ENCODE assay signal across 12 mouse cellular contexts in the genomic region with DNA sequence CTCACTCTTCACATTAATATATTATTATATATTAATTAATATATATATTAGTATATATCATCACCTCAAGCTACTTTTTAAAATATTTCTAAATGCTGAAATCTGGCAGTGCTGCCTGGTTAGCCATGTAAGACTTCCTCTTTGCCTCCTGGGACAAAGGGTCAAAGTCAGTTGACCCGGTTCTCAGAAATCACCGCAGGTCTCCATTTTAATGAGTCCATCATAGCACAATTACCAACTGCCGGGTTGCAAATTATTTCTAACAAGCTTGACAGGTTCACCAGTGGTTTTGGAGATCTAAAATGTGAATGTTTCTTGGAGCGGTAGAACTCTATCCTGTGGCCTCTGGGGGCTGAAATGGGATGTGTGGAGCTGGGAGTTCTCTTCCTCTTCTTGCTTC. TPM values are rescaled to one million over a fixed set of nuclear protein-coding genes. Genes with fewer than 3 reads are reported as not detected.
DNase-seq lines count a peak whose midpoint lies in the region; ATAC-seq and TF ChIP-seq lines count a peak whose summit lies in the region.
"Had no signal": no experiment of that assay in that cellular context is flagged by ENCODE, and none has a peak within 500 bp of the region (broad histone marks: within the 10 kb centered on the region; RNA-seq: fewer than 3 reads in every experiment).

No protein-coding gene starts in this region.

- WGBS in heart, embryonic 11.5 days (ENCODE audit: insufficient replicate concordance): 33% methylated on average over 4 of the region's 4 CpGs
- WGBS in heart, adult 2 months: 32% methylated on average over 4 of the region's 4 CpGs
- 23% methylated on average over 4 of the region's 4 CpGs for WGBS in neural tube, embryonic 12.5 days
- WGBS in limb, embryonic 13.5 days: 8% methylated on average over 4 of the region's 4 CpGs
- 31% methylated on average over 4 of the region's 4 CpGs for WGBS in stomach, postnatal 0 days

- no peaks in the 10 kb centered on the region for H3K79me2 ChIP-seq in heart, adult 2 months (replicated peaks; ENCODE audit: control insufficient read depth, insufficient read depth, low read length)

- H3K4me2 ChIP-seq in heart, embryonic 11.5 days: peak overlapping the region; percentile 81
- H3K4me2 ChIP-seq in neural tube, embryonic 12.5 days (replicated peaks): peak overlapping the region; percentile 88
- H3K4me2 ChIP-seq in limb, embryonic 13.5 days (replicated peaks): peak overlapping the region; percentile 92
- no peak overlapping the region; the same call in 1 of the 2 replicates for H3K4me2 ChIP-seq in stomach, postnatal 0 days (replicated peaks; ENCODE audit: low read depth)

- no peaks in the 10 kb centered on the region for H3K9me3 ChIP-seq in heart, embryonic 11.5 days (replicated peaks; ENCODE audit: control insufficient read depth, low read length)
- H3K9me3 ChIP-seq in neural tube, embryonic 12.5 days: no peaks in the 10 kb centered on the region
- H3K9me3 ChIP-seq in limb, embryonic 13.5 days: no peaks in the 10 kb centered on the region
- H3K9me3 ChIP-seq in stomach, postnatal 0 days (ENCODE audit: control insufficient read depth, low read length): no peaks in the 10 kb centered on the region

- H3K27me3 ChIP-seq in heart, embryonic 11.5 days (ENCODE audit: control insufficient read depth, insufficient read depth, low read length): peaks cover 37% of the 10 kb centered on the region
- H3K27me3 ChIP-seq in heart, adult 2 months (ENCODE audit: control insufficient read depth, insufficient read depth, low read length): peaks cover 3% of the 10 kb centered on the region; the same call in 1 of the 2 replicates
- H3K27me3 ChIP-seq in neural tube, embryonic 12.5 days (replicated peaks): peaks cover 37% of the 10 kb centered on the region
- H3K27me3 ChIP-seq in limb, embryonic 13.5 days: peaks cover 56% of the 10 kb centered on the region
- peaks cover 10% of the 10 kb centered on the region for H3K27me3 ChIP-seq in stomach, postnatal 0 days (ENCODE audit: control insufficient read depth, insufficient read depth, low read length)

- no peak overlapping the region; the same call in 1 of the 2 replicates for H3K4me3 ChIP-seq in heart, embryonic 11.5 days (ENCODE audit: low read depth, low read length)
- no peak overlapping the region for H3K4me3 ChIP-seq in heart, adult 2 months
- H3K4me3 ChIP-seq in neural tube, embryonic 12.5 days: no peak overlapping the region
- peak overlapping the region; percentile 51; the same call in 1 of the 2 replicates for H3K4me3 ChIP-seq in limb, embryonic 13.5 days
- H3K4me3 ChIP-seq in stomach, postnatal 0 days (ENCODE audit: low read depth, low read length): 0 out of 2 replicates have a peak overlapping the region, but pooled peaks have one; percentile 42
- H3K4me3 ChIP-seq: erythroblast, embryonic 14.5 days had no signal

- intact Hi-C loops in heart, adult 2 months (cut with DNase I): no loop called here

- no peak for TF ChIP-seq POLR2A in heart, adult 2 months (IDR thresholded peaks at IDR 0.05; ENCODE audit: insufficient read depth, low read depth, low read length)

- no peak for TF ChIP-seq EP300 in heart, adult 2 months (IDR thresholded peaks at IDR 0.05; ENCODE audit: insufficient read depth, low read depth, low read length)
- TF ChIP-seq EP300 in stomach, postnatal 0 days (optimal IDR thresholded peaks at IDR 0.05): no peak

- no peak for DNase-seq in heart, adult 2 months
- DNase-seq in neural tube, embryonic 10.5 days (ENCODE audit: extremely low spot score, low spot score): no peak
- DNase-seq in stomach, postnatal 0 days (ENCODE audit: low spot score): no peak
- no peak for DNase-seq in urinary bladder, adult 18-20 months (ENCODE audit: low spot score in 2 of 2)
- DNase-seq: right cerebral cortex, adult 18-20 months had no signal

- H3K36me3 ChIP-seq in heart, embryonic 11.5 days (ENCODE audit: control insufficient read depth, insufficient read depth, low read length): no peaks in the 10 kb centered on the region
- no peaks in the 10 kb centered on the region for H3K36me3 ChIP-seq in heart, adult 2 months (ENCODE audit: control insufficient read depth, insufficient read depth, low read length)
- H3K36me3 ChIP-seq in neural tube, embryonic 12.5 days: no peaks in the 10 kb centered on the region
- H3K36me3 ChIP-seq in limb, embryonic 13.5 days: no peaks in the 10 kb centered on the region
- no peaks in the 10 kb centered on the region for H3K36me3 ChIP-seq in stomach, postnatal 0 days (ENCODE audit: control insufficient read depth, insufficient read depth, low read length)

- no peak overlapping the region for H3K9ac ChIP-seq in heart, embryonic 11.5 days (ENCODE audit: low read depth, low read length)
- no peak overlapping the region for H3K9ac ChIP-seq in heart, adult 2 months (ENCODE audit: low read depth, low read length)
- H3K9ac ChIP-seq in neural tube, embryonic 12.5 days: no peak overlapping the region
- H3K9ac ChIP-seq in limb, embryonic 13.5 days: no peak overlapping the region
- H3K9ac ChIP-seq in stomach, postnatal 0 days (ENCODE audit: low read length): no peak overlapping the region

- no peak for ATAC-seq in heart, embryonic 11.5 days (replicated peaks; ENCODE audit: insufficient number of reproducible peaks, low FRiP score, low TSS enrichment)
- ATAC-seq in neural tube, embryonic 12.5 days (ENCODE audit: low FRiP score, low read depth): no peak
- ATAC-seq in limb, embryonic 13.5 days (ENCODE audit: low FRiP score, low read depth): no peak
- ATAC-seq in stomach, postnatal 0 days (ENCODE audit: low FRiP score, low TSS enrichment): no peak
- no peak for ATAC-seq in megakaryocyte-erythroid progenitor cell, adult 5-6 weeks (replicated peaks; ENCODE audit: low FRiP score, low TSS enrichment, poor library complexity, severe bottlenecking)

- no peak overlapping the region for H3K27ac ChIP-seq in heart, embryonic 11.5 days (ENCODE audit: low read depth, low read length)
- H3K27ac ChIP-seq in heart, adult 2 months: no peak overlapping the region
- H3K27ac ChIP-seq in neural tube, embryonic 12.5 days: no peak overlapping the region
- no peak overlapping the region for H3K27ac ChIP-seq in limb, embryonic 13.5 days
- no peak overlapping the region for H3K27ac ChIP-seq in stomach, postnatal 0 days (replicated peaks)
- H3K27ac ChIP-seq: macrophage had no signal

- no peak for TF ChIP-seq CTCF in heart, adult 2 months (IDR thresholded peaks at IDR 0.05)
- no peak for TF ChIP-seq CTCF in stomach, postnatal 0 days (IDR thresholded peaks at IDR 0.05; ENCODE audit: low read depth)

- H3K4me1 ChIP-seq in heart, embryonic 11.5 days (ENCODE audit: control insufficient read depth, insufficient read depth, low read length): no peaks in the 10 kb centered on the region
- no peaks in the 10 kb centered on the region for H3K4me1 ChIP-seq in heart, adult 2 months (ENCODE audit: control insufficient read depth, insufficient read depth, low read length)
- peaks cover 16% of the 10 kb centered on the region for H3K4me1 ChIP-seq in neural tube, embryonic 12.5 days
- peaks cover 16% of the 10 kb centered on the region for H3K4me1 ChIP-seq in limb, embryonic 13.5 days
- H3K4me1 ChIP-seq in stomach, postnatal 0 days (replicated peaks; ENCODE audit: control insufficient read depth, insufficient read depth): no peaks in the 10 kb centered on the region

RNA-seq across cellular contexts. Expression of a gene that starts 1.8 kb away (rescaled TPM):
- polyA plus RNA-seq in heart, embryonic 11.5 days (2014; fragmentation: Nextera tagmentation; extraction: Ambion mirVana): 0.17 TPM in 1 of 2 replicates, not detected in the other
- not detected for total RNA-seq in heart, adult 2 months (2021)
- not detected in 2 replicates for polyA plus RNA-seq in heart, adult 2 months (2012; rRNA removed)
- 2.9 and 4.4 TPM in 2 replicates for polyA plus RNA-seq in neural tube, embryonic 12.5 days (2016; fragmentation: Nextera tagmentation; extraction: Ambion mirVana)
- 0.31 and 0.51 TPM in 2 replicates for polyA plus RNA-seq in limb, embryonic 13.5 days (2015; fragmentation: Nextera tagmentation; extraction: Ambion mirVana)
- polyA plus RNA-seq in stomach, postnatal 0 days (2015; fragmentation: Nextera tagmentation; extraction: Ambion mirVana): 0.05 and 0.08 TPM in 2 replicates
- not detected in 2 replicates for total RNA-seq in megakaryocyte-erythroid progenitor cell, adult 5-6 weeks (2014; fragmentation: Nextera tagmentation)
- not detected in 2 replicates for total RNA-seq in megakaryocyte-erythroid progenitor cell, adult 5-6 weeks (2017)
- polyA plus RNA-seq: erythroblast, embryonic 14.5 days; large intestine, adult 2 months; macrophage had no signal

RNA-seq across cellular contexts. Expression of a gene that starts 35.6 kb away (rescaled TPM):
- not detected in 2 replicates for polyA plus RNA-seq in heart, embryonic 11.5 days (2014; fragmentation: Nextera tagmentation; extraction: Ambion mirVana)
- total RNA-seq in heart, adult 2 months (2021): not detected
- polyA plus RNA-seq in heart, adult 2 months (2012; rRNA removed): not detected in 2 replicates
- polyA plus RNA-seq in neural tube, embryonic 12.5 days (2016; fragmentation: Nextera tagmentation; extraction: Ambion mirVana): not detected in 2 replicates
- polyA plus RNA-seq in limb, embryonic 13.5 days (2015; fragmentation: Nextera tagmentation; extraction: Ambion mirVana): not detected in 2 replicates
- 0.38 and 0.39 TPM in 2 replicates for polyA plus RNA-seq in stomach, postnatal 0 days (2015; fragmentation: Nextera tagmentation; extraction: Ambion mirVana)
- total RNA-seq in megakaryocyte-erythroid progenitor cell, adult 5-6 weeks (2014; fragmentation: Nextera tagmentation): not detected in 2 replicates
- not detected in 2 replicates for total RNA-seq in megakaryocyte-erythroid progenitor cell, adult 5-6 weeks (2017)
- polyA plus RNA-seq: erythroblast, embryonic 14.5 days; large intestine, adult 2 months; macrophage had no signal

Comparison
In these comparisons a context has a peak if more than half of its experiments do, and no peak if none do; other contexts are left out.
1. H3K4me3 ChIP-seq: peak in limb, embryonic 13.5 days (single experiment) and stomach, postnatal 0 days (single experiment); none in heart, embryonic 11.5 days (single experiment), heart, adult 2 months (single experiment) and neural tube, embryonic 12.5 days (single experiment).